Mouse (Mus musculus) hindbrain, embryonic 11.5 days (tissue): ENCODE results near the gene Lhx8. TPM values are rescaled to one million over a fixed set of nuclear protein-coding genes. Genes with fewer than 3 reads are reported as not detected.

Experiments
- ATAC-seq: fragments of 200-750 bp; cut with Nextera tagmentation; 2 replicates; pipeline ENCODE4 v1.8.0; 2017; ENCODE audit warnings: mild to moderate bottlenecking, moderate TSS enrichment, moderate library complexity; ENCODE audit not compliant: low FRiP score
- DNase-seq: peaks from one replicate; pipeline ENCODE4 v3.0.0-alpha.2; 2015; ENCODE audit warnings: low spot score
- H3K27ac ChIP-seq: fragments of 300-500 bp; sonication (generic); 2 replicates; pipeline ENCODE4 v1.5.1; 2014; ENCODE audit warnings: mild to moderate bottlenecking, low read depth, low read length
- H3K27me3 ChIP-seq: fragments of 300-500 bp; sonication (generic); 2 replicates; pipeline ENCODE4 v1.6.1; 2014; ENCODE audit warnings: mild to moderate bottlenecking, low read length, moderate library complexity, mixed read lengths; ENCODE audit not compliant: control insufficient read depth, insufficient read depth
- H3K36me3 ChIP-seq: fragments of 300-500 bp; sonication (generic); 2 replicates; pipeline ENCODE4 v1.6.1; 2014; ENCODE audit warnings: mild to moderate bottlenecking, low read length, moderate library complexity, mixed read lengths; ENCODE audit not compliant: control insufficient read depth, insufficient read depth
- H3K4me1 ChIP-seq: fragments of 300-500 bp; sonication (generic); replicated peaks from 2 replicates; pipeline ENCODE4 v1.6.1; 2014; ENCODE audit warnings: low read length, mixed read lengths; ENCODE audit not compliant: control insufficient read depth, insufficient read depth
- H3K4me2 ChIP-seq: fragments of 300-500 bp; sonication (generic); replicated peaks from 2 replicates; pipeline ENCODE4 v1.6.1; 2014; ENCODE audit warnings: mild to moderate bottlenecking, low read depth, low read length
- H3K4me3 ChIP-seq: fragments of 300-500 bp; sonication (generic); 2 replicates; pipeline ENCODE4 v1.5.1; 2014; ENCODE audit warnings: low read depth, low read length
- H3K9ac ChIP-seq: fragments of 300-500 bp; sonication (generic); 2 replicates; pipeline ENCODE4 v1.6.1; 2014; ENCODE audit warnings: low read depth, low read length
- H3K9me3 ChIP-seq: fragments of 300-500 bp; sonication (generic); 2 replicates; pipeline ENCODE4 v1.6.1; 2016; ENCODE audit warnings: low read length; ENCODE audit not compliant: control insufficient read depth
- WGBS: fragments of 180-500 bp; shearing (Covaris S2); extraction: QIAGEN DNeasy Blood & Tissue Kit; methylation state at CpG from one replicate; pipeline ENCODE4 v1.1.7; 2014; 5-methylcytosine and 5-hydroxymethylcytosine counted together
- polyA plus RNA-seq: library from polyadenylated mRNA; unstranded; fragments of >200 nt; fragmentation: Nextera tagmentation; extraction: Ambion mirVana; gene quantifications from 2 replicates; pipeline ENCODE4 v1.2.1, GENCODE M21; 2014

The Lhx8 gene
- 1.2 and 2.7 TPM in 2 replicates for polyA plus RNA-seq

DNA sequence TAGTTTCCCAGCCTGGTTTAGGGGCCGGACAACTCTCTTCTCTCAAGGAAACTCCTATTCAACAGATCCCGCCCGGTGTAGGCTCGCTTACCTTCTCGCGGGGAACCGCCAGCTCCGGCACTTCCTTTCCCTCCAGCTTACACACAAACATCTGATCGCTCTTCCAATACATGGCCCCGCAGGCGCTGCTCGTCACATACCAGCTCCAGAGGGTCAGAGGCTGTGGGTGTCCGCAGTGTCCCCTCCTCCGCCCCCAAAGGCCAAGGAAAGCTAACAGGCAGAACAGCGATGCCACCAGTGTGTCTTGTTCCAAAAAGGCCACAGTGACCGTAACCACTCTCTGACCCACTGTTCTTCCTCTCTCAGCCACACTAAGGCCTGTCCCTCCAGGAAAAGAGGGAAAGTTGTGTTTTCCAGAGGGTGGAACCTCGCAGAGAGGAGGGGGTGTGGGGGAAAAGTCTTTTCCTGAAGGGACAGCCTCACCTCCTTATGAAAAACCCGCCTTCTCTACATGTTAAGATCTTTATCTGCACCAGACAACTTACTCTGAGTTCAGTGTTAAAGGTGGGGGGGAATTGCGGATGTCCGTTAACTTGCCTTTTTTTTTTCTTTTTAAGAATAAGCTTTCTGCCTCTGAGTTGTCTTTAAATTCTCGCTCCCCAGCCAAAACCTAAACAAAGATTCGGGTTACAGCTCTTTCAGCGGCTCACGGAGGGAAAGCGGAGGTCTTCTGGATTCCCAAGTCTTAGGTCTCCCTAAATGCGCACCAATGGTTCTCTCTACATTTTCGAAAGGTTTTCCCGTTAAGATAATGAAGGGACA lies at the start of gene Lhx8:
Gene Lhx8, minus strand, starts transcription at position 479 of the 822 bp plus-strand sequence.
- Histone ChIP-seq H3K4me3 (peak within 1 kb of the TSS; percentile 17), H3K9ac (no peak within 1 kb of the TSS), H3K4me1 (peaks cover 16% of the 10 kb centered on the region), H3K4me2 (peak within 1 kb of the TSS; percentile 21; the same call in 1 of the 2 replicates), H3K9me3 (no peaks in the 10 kb centered on the region), H3K27me3 (peaks cover 77% of the 10 kb centered on the region), H3K36me3 (no peaks in the 10 kb centered on the region), H3K27ac (no peak within 1 kb of the TSS)
- DNase-seq, result peak; percentile 72
- WGBS, result under 1% methylated on average over 28 of the region's 28 CpGs
- ATAC-seq, result no peak

DNA sequence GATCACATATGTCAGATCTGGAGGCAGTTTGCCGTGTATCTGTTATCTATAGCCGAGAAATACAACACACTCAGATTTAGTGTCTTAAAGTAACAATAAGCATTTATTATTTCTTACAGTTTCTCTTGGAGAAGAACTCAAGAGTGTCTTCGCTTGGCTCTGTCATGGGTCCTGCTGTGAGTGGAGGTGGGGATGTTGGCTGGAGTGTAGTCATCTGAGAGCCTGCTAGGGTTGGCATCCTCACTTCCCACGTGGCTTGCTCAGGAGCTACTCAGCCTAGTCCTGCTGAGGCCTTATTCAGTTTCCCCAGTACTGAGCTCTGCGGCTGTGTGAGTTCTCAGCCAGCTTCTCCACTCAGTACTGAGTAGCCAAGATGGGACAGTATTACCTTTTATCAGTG lies 43.1 kb upstream of the Lhx8 start:
- Histone ChIP-seq H3K4me3 (no peak overlapping the region), H3K27ac (no peak overlapping the region), H3K4me2 (no peak overlapping the region), H3K9me3 (no peaks in the 10 kb centered on the region), H3K27me3 (no peaks in the 10 kb centered on the region), H3K36me3 (no peaks in the 10 kb centered on the region), H3K4me1 (no peaks in the 10 kb centered on the region), H3K9ac (no peak overlapping the region)
- DNase-seq (no peak), ATAC-seq (no peak)
- WGBS, result 76% methylated on average over 5 of the region's 5 CpGs

DNA sequence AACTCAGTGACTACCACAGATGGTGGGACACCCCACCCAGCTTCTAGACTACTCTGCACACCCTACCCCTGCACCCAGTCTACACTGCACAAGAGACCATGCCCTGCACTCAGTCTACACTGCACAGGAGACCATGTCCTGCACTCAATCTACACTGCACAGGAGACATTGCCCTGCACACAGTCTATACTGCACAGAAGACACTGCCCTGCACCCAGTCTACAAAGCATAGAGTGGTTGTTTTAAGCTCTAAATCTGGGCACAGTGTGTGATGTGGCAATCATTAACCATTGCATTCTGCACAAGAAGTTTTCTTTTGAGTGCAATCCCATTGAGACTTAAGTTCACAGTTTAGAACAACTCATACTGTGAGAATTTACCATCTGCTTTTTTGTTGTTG lies 42.2 kb upstream of the Lhx8 start:
- Histone ChIP-seq H3K4me3 (no peak overlapping the region), H3K36me3 (no peaks in the 10 kb centered on the region), H3K4me2 (no peak overlapping the region), H3K4me1 (no peaks in the 10 kb centered on the region), H3K27me3 (no peaks in the 10 kb centered on the region), H3K9ac (no peak overlapping the region), H3K9me3 (no peaks in the 10 kb centered on the region), H3K27ac (no peak overlapping the region)
- DNase-seq (no peak), ATAC-seq (no peak)

DNA sequence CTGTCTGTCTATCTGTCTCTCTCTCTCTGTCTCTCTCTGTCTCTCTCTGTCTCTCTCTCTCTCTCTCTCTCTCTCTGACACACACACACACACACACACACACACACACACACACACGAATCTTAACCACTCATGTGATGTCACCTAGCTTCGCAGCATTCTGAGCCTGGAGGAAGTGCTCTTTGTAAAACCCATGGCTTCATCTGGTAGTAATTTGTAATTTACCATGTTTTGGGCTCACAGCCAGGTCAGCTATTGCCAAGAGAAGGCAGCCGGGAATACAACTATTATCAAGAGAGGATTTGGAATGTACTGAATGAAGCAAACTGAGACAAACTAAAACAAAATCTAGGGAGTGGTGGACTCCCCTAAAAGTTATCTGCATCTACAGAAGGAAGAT lies 36.9 kb upstream of the Lhx8 start:
- no peaks in the 10 kb centered on the region for H3K9me3 ChIP-seq
- no peaks in the 10 kb centered on the region for H3K4me1 ChIP-seq
- H3K4me3 ChIP-seq, result no peak overlapping the region
- H3K4me2 ChIP-seq, result no peak overlapping the region
- no peaks in the 10 kb centered on the region for H3K27me3 ChIP-seq
- DNase-seq (no peak), ATAC-seq (no peak)
- 71% methylated on average over 3 of the region's 3 CpGs for WGBS
- H3K27ac ChIP-seq, result no peak overlapping the region
- H3K36me3 ChIP-seq, result no peaks in the 10 kb centered on the region
- H3K9ac ChIP-seq, result no peak overlapping the region

DNA sequence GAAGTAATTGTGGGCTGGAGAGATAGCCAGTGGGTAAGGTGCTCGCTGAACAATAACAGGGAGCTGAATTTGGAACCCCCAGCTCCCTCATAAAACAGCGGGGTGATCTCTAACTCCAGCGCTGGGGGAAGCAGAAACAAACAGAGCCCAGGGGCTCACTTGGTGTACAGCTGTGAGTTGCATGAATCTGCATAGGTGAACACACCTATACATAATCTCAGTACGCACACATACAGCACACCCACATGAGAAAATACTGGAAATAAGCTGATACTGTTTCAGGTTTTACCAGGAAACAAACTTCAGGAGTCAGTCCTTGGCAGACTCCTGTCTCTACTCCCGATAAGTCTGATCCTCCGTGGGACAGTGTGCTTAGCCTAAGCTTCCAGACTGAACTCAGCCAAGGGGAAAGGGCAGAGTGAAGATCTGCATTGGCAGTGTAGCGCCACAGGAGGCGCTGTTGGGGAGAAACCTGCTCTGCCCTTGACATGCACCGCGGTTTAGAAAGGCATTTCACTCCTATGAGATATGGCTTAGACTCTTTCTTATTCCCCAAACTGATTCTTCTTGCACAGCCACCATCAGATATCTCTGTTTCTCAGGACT lies 34.2 kb upstream of the Lhx8 start:
- Histone ChIP-seq H3K9me3 (no peaks in the 10 kb centered on the region), H3K4me1 (no peaks in the 10 kb centered on the region), H3K36me3 (no peaks in the 10 kb centered on the region), H3K27ac (no peak overlapping the region), H3K4me3 (no peak overlapping the region), H3K4me2 (no peak overlapping the region), H3K27me3 (no peaks in the 10 kb centered on the region), H3K9ac (no peak overlapping the region)
- DNase-seq, result peak; percentile 75
- no peak for ATAC-seq
- 30% methylated on average over 10 of the region's 10 CpGs for WGBS

DNA sequence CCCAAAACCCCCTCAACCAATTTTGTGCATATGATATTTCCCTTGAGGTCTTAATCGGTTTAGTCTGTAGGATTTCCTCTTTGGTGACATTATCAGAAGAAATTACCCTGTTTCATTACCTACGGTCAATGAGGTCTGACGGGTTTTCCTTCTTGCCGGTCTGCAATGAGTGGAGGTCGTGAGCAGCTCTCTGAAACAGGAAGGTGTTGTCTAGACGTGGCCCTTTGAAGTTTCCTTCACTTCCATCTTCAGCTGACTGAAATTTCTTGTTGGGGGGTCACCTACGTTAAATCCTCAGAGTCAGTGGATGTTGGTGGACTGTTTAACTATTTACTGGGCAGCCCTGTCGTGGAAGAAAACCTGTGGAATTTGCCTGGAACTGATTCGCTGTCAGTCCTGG lies 33.0 kb upstream of the Lhx8 start:
- H3K9me3 ChIP-seq, result no peaks in the 10 kb centered on the region
- no peak overlapping the region for H3K27ac ChIP-seq
- H3K4me2 ChIP-seq, result no peak overlapping the region
- H3K36me3 ChIP-seq, result no peaks in the 10 kb centered on the region
- H3K4me1 ChIP-seq, result no peaks in the 10 kb centered on the region
- no peak overlapping the region for H3K4me3 ChIP-seq
- no peak for ATAC-seq
- H3K9ac ChIP-seq, result no peak overlapping the region
- H3K27me3 ChIP-seq, result no peaks in the 10 kb centered on the region
- DNase-seq, result no peak
- WGBS, result 76% methylated on average over 9 of the region's 9 CpGs

DNA sequence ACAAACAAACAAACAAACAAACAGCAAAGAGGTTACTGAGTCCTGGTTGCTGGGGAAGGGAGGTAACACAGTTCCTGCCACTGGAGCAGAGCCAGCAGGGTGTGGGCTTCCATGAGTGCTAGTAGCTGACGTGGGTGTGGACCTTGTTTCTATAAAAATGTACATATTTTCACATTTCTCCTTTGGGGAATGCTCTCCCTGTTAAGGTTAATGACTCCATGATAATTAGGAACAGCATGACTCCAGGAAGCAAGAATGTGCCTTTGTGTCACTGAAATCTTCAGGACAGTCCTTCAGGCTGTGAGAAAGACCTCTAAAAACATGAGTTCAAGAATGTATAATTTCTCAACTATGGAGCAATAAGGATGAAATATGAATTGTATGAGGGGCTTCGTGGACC lies 28.8 kb upstream of the Lhx8 start:
- 82% methylated on average over 2 of the region's 2 CpGs for WGBS
- Histone ChIP-seq H3K27ac (no peak overlapping the region), H3K36me3 (no peaks in the 10 kb centered on the region), H3K4me1 (no peaks in the 10 kb centered on the region), H3K9ac (no peak overlapping the region), H3K9me3 (no peaks in the 10 kb centered on the region), H3K4me2 (no peak overlapping the region), H3K4me3 (no peak overlapping the region), H3K27me3 (no peaks in the 10 kb centered on the region)
- no peak for ATAC-seq
- no peak for DNase-seq

DNA sequence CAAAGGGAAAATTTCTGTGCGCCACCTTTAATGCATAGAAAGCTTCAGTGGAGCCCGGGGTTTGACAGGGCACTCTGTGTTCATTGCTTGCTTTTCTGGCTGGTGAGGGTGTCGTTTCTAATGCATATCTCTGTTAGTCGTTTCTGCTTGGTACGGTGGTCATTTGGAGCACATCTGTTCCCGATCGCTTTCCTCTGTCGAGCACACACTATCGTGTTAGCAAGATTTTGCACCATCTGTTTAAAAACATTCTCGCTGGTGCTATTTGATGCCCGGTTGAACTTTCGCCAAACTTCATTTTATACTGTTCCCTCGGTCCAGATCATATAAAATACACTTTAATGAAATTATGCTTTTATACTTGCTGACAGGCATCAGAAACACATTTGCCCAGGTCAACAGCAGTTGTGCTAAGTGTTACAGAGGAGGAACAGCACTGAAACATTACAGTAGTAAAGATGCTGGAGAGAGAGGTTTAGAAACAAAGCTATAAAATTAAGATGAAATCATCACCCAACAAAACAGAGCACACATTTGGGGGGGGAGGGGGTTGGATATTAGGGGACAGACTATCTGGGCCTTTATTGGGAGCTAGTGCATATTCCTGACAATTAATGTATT lies 9.9 kb upstream of the Lhx8 start:
- WGBS, result 59% methylated on average over 13 of the region's 13 CpGs
- no peak for ATAC-seq

More for the DNA sequence above, 9.9 kb upstream of the Lhx8 start:
- H3K4me2 ChIP-seq, result no peak overlapping the region
- no peak for DNase-seq
- H3K4me1 ChIP-seq, result no peaks in the 10 kb centered on the region; the same call in 1 of the 2 replicates
- H3K27ac ChIP-seq, result no peak overlapping the region
- no peak overlapping the region for H3K9ac ChIP-seq
- H3K9me3 ChIP-seq, result no peaks in the 10 kb centered on the region
- no peaks in the 10 kb centered on the region for H3K36me3 ChIP-seq
- H3K27me3 ChIP-seq, result peaks cover 16% of the 10 kb centered on the region
- H3K4me3 ChIP-seq, result no peak overlapping the region
